Mouse (Mus musculus) left cerebral cortex, adult 2 months (tissue): ENCODE results near the gene Ccdc146. TPM values are rescaled to one million over a fixed set of nuclear protein-coding genes. Genes with fewer than 3 reads are reported as not detected.
A peak's percentile ranks its signal among the peaks of the same experiment; 100 is the strongest.

Experiments used
- DNase-seq, 2 experiments: peaks; one replicate each; pipeline ENCODE4 v3.0.0; 2021 to 2022; ENCODE audit warnings: low spot score in 2 of 2, mixed read lengths in 1 of 2; ENCODE audit errors: extremely low spot score in 1 of 2
- H3K27ac ChIP-seq: fragments of 200-600 bp; 2 replicates; pipeline ENCODE4 v1.8.1; 2022
- H3K4me3 ChIP-seq: fragments of 200-600 bp; 2 replicates; pipeline ENCODE4 v1.8.1; 2022
- CTCF ChIP-seq: fragments of 200-600 bp; IDR thresholded peaks from 2 replicates; pipeline ENCODE4 v1.8.1; 2022; ENCODE audit warnings: antibody characterized with exemption, mild to moderate bottlenecking, moderate library complexity
- intact Hi-C: fragments of 180-260 bp; cut with DNase I; formaldehyde crosslinking; loops from one replicate; pipeline ENCODE4 v1.15.1; 2025
- total RNA-seq, 2 experiments: library from RNA; stranded (reverse); gene quantifications; 2 replicates each; pipeline ENCODE4 v1.2.3; 2021

Gene Ccdc146
- total RNA-seq, 2 experiments from 2014 or later: 0.20 to 0.40 TPM

DNA sequence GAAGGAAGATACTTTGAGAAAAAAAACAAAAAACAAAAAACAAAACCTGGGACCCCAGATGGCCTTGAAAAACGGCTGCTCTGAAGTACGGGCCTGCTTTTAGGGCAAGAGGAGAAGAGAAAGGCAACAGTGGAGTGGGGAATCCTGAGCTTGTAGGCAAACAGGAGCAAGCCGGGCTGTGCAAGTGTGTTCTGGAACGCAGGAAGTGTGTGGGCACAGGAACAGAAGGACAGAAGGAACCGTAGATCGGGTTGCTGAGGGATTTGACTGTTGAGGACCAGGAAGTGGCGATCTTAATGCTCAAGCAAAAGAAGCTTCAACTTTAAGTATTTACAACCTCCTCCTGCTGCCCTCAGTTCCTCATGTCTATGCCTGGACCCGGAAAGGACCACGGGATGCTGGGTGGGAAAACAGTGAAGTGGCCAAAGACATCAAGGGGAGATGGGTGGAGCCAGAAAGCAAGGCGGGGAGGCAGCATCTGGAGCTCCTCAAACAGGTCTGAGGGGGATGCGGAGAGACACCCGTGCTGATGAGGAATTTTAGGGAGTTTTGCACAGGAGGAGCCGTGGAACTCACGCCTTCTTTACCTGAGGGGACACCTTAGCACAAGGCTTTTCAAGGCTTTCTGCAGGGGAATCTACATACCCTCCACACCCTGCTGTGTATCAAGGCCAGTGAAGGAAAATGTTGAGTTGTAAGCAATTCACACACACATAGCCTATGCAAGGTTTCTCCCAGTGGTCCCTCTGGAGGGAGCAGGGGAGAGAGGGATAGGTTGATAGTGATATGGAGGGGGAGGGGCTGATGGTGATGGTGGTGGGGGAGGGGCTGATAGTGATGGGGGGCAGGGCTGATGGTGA, 40.9 kb downstream of the Ccdc146 start:
- Histone ChIP-seq H3K4me3 (no peak overlapping the region), H3K27ac (no peak overlapping the region)
- no peak for DNase-seq

DNA sequence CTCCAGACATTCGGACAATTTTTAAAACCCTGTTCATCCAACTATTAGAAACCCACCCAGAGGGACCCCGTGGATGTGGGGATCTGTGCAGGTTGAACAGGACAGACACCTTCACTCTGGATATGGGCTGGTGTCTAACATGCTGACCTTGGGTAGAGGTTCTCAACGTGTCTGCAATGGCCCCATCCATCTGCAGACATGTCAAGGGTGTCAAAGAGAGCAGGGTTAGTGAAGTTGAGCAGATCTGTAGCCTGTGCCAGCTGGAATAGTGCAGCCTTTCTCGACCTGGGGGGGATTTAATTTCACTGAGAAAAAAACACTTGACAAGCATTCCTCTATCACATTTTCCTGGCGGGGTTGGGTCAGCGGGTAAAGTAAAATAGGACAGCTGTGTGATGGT, 41.8 kb downstream of the Ccdc146 start:
- no peak for TF ChIP-seq CTCF
- intact Hi-C loops: no loop called here
- DNase-seq: no peak

More for the DNA sequence above, 40.9 kb downstream of the Ccdc146 start:
- TF ChIP-seq CTCF: no peak
- intact Hi-C loops: no loop called here

DNA sequence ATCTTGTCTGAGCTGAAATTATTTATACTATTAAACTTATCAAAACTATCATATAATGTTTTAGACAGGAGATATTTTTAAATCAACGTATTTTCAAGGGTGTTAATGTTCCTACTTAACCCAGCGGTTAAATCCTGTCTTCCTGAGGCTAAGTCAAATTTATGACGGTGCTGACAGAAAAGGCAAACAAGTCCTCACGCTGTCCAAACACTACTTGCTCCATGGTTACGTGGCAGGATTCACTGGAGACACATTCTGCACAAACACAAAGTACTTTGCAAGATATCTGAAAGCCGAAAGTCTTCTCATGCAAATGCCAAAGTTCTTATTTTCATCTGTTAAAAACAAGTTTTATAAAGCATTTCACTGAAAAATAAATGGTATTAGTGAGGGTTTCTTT, 42.5 kb downstream of the Ccdc146 start:
- no peak for TF ChIP-seq CTCF
- intact Hi-C loops: no loop called here
- Histone ChIP-seq H3K27ac (no peak overlapping the region), H3K4me3 (no peak overlapping the region)
- no peak for DNase-seq

More for the DNA sequence above, 41.8 kb downstream of the Ccdc146 start:
- no peak overlapping the region for H3K4me3 ChIP-seq
- no peak overlapping the region for H3K27ac ChIP-seq

DNA sequence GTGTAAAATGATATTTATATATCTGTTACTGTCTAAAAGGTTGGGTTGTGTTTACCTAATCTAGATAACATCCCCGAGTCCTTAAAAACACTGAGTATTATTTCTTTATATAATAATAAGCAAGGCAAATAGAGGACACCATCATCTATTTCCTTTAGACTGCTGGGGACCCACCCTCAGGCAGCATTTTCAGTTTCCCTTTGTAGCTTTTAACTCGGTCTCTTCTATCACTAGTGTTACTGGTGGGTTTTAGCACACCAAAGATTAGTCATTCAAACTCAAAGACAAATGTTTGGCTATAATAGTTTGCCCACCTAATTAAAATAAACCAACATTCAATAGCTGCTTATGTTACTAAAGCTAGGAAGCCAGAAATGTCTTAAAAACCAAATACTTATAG, 46.1 kb downstream of the Ccdc146 start:
- intact Hi-C loops: no loop called here
- no peak for TF ChIP-seq CTCF

DNA sequence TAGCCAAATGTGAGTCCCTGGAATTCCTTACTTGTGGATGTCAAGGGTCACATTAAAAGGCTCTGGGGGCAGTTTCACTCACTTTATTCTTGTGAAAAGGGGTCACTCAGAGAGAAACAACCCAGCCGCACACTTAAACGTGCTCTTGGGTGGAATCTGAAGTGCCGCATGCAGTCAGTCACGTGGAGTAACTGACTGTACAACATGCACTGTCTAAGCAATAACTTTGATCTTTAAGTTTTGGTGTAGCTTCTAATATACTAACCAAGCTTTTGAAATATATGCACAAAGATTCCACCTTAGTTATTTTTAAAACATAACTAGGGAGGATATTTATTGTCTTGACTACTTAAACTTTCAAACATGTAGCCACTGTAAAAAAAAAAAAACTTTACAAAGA, 47.5 kb downstream of the Ccdc146 start:
- intact Hi-C loops: no loop called here
- DNase-seq: no peak
- no peak for TF ChIP-seq CTCF

More for the DNA sequence above, 46.1 kb downstream of the Ccdc146 start:
- Histone ChIP-seq H3K4me3 (no peak overlapping the region), H3K27ac (no peak overlapping the region)
- no peak for DNase-seq

DNA sequence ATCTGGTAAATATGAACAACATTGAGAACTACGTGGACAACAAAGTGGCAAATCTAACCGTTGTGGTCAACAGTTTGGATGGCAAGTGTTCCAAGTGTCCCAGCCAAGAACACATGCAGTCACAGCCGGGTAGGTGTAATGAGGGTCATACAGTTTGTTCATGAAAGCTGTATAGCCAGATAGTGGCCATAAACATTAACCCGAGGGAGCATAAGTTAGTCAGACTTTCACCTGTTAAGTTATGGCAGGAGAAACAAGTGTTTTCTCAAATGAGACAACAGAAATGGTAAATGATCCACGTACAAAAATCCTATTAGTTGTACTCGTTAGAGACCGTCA, 51.3 kb downstream of the Ccdc146 start:
- DNase-seq: no peak
- intact Hi-C loops: no loop called here

More for the DNA sequence above, 47.5 kb downstream of the Ccdc146 start:
- no peak overlapping the region for H3K27ac ChIP-seq
- no peak overlapping the region for H3K4me3 ChIP-seq

DNA sequence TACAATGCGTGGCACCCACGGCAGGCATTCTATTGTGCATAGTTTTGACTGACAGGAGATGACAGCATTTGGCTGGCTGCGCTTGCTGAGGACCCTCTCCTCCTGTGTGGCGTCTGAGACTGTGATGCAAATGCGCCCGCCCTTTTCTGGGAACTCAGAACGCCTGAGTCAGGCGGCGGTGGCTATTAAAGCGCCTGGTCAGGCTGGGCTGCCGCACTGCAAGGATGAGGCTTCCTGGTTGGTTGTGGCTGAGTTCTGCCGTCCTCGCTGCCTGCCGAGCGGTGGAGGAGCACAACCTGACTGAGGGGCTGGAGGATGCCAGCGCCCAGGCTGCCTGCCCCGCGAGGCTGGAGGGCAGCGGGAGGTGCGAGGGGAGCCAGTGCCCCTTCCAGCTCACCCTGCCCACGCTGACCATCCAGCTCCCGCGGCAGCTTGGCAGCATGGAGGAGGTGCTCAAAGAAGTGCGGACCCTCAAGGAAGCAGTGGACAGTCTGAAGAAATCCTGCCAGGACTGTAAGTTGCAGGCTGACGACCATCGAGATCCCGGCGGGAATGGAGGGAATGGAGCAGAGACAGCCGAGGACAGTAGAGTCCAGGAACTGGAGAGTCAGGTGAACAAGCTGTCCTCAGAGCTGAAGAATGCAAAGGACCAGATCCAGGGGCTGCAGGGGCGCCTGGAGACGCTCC, 51.8 kb downstream of the Ccdc146 start, which contains the start of gene Fgl2:
TSS of gene Fgl2 (plus strand) at position 150 of the 687 bp plus-strand sequence.
- intact Hi-C loops: no loop called here
- DNase-seq: peak; percentile 23 to 31
- Histone ChIP-seq H3K4me3 (peak within 1 kb of the TSS; percentile 49), H3K27ac (no peak within 1 kb of the TSS)
- no peak for TF ChIP-seq CTCF

More for the DNA sequence above, 51.3 kb downstream of the Ccdc146 start:
- Histone ChIP-seq H3K4me3 (peak overlapping the region; percentile 49; the same call in 1 of the 2 replicates), H3K27ac (no peak overlapping the region)
- no peak for TF ChIP-seq CTCF

DNA sequence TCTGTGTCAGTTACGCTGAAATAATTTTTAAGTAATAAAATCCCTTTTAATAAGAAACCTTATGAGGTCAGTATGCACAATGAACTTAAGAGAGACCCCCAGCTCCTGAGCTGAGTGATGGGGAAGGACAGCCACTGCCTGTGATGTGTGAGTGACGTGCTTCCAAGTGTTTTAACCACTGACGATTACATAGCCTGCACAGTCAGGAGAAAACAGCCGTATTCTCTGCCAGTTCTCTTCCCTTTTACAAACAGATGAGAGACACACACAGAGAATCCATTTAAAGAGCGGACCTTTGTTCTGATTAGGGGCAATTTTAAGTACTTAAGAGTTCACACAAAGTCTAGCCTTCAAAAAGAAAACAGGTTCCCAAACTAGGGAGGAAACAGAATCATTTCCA, 52.6 kb downstream of the Ccdc146 start:
- no peak overlapping the region for H3K27ac ChIP-seq
- TF ChIP-seq CTCF: no peak
- intact Hi-C loops: no loop called here
- no peak for DNase-seq
- H3K4me3 ChIP-seq: no peak overlapping the region

DNA sequence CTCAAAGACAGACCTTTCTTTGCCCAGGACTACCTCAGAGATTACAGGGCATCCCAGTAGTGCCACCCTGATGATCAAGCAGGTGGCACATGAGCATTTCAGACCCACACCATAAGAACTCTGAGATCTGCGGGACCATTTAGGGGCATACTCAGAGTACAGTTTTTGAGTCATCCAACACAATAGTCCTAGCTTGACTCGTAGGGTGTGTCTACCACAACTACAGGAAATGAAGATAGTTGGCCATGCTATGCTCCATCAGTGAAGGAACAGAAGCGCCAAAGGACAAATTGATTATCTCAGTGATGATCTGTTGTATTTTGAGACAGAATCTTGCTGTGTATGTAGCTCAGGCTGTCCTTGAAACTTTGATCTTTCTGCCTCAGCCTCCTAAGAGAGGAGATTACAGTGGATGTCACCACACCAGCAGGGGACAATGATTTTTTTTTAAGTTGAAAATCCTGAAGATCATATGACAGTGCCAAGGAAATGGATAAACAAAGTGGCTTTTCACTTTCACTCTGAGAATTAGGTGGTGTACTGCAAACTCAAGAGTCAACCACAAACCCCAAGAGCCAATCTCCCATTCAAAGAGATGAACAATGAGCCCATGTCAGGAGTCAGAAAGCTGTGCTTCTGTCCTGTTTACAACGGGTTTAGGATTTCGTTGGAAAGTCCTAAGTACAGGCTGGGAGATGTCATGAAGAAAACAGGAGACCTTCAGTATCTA, 54.1 kb downstream of the Ccdc146 start:
- TF ChIP-seq CTCF: no peak
- intact Hi-C loops: no loop called here
- no peak overlapping the region for H3K4me3 ChIP-seq

DNA sequence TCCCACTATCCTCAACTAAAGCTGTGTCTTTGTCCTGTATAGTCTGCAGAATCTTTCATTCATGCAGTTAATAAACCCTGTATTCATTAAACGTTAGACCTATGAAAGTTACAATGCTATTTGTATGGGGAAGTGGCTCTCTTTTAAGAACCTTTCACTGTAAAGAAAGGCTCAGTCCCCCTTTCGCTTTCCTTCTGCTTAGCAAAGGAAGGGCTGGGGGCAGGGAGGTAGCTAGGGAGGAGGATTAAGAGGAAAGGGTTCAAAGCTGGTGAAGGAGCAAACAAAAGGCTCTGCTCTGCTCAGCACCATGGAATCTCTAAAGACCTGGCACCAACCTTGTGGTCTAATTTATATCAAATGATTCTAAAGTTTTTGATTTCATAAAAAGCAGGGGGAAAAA, 57.0 kb downstream of the Ccdc146 start:
- intact Hi-C loops: no loop called here
- H3K27ac ChIP-seq: no peak overlapping the region
- DNase-seq: no peak
- no peak for TF ChIP-seq CTCF
- no peak overlapping the region for H3K4me3 ChIP-seq

More for the DNA sequence above, 54.1 kb downstream of the Ccdc146 start:
- no peak for DNase-seq
- H3K27ac ChIP-seq: no peak overlapping the region

DNA sequence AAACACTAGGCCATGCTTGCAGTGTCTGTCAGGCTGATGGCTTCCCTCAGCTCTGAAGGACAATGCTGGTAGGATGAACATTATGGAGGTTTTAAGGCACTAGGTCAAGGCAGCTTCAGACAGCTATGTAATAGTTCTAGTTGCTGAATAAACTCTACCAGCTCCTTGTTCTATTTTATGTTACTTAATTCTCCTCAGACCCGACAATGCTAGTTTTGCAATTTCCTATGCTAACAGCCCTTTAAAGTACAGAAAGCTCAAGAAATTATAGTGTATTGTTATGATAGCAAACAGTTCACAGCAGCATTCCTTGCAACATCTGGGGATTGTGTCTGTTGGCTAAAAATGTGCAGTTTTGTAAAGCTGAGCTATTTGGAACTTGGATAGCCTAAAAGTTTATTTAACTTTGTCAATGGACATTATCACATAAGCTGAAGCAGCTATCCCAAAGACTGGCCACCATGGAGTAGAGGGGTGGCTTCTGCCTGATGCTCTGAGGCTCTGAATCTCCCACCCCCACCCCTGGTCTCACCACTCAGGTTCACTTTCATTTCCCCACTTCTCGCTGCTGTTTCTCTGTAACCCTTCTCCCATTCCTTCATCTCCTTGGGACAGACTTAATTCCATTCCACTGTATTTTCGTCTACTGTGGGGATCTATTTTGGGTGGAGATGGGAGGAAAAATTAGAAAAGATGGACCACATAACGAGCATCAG, 58.0 kb downstream of the Ccdc146 start:
- no peak for DNase-seq
- Histone ChIP-seq H3K27ac (no peak overlapping the region), H3K4me3 (no peak overlapping the region)
- no peak for TF ChIP-seq CTCF
- intact Hi-C loops: no loop called here

DNA sequence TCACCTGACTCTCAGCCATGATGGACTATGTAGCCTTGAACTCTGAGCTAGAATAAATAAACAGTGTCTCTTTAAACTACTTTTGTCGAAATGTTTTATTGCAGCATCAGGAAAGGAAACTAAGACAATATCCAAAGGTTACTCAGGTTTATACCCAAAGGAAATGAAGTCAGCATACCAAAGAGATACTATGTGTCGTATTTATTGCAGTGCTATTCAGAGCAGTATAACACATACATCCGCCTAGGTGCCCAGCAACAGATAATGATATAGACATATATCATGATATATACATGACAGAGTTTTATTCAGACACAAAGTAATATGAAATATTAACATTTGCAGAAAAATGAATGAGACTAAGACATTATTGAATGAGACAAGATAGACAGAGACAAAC, 61.1 kb downstream of the Ccdc146 start:
- intact Hi-C loops: no loop called here
- Histone ChIP-seq H3K4me3 (no peak overlapping the region), H3K27ac (no peak overlapping the region)
- DNase-seq: no peak
- TF ChIP-seq CTCF: no peak
